Mouse (Mus musculus) cerebellum, postnatal 14 days (tissue): Measurements from ENCODE around the gene Pdlim7.
A peak's percentile ranks its signal among the peaks of the same experiment; 100 is the strongest.

Source experiments
- DNase-seq, 2 experiments: peaks; one replicate each; pipeline ENCODE4 v3.0.0; 2021; ENCODE audit warnings: mixed read lengths in 2 of 2

Pdlim7 gene

GRCm38 (mm10) chr13:55463399-55464026 is 50.0 kb downstream of the Pdlim7 start:
- DNase-seq = no peak

GRCm38 (mm10) chr13:55462965-55463364 is 50.5 kb downstream of the Pdlim7 start:
- no peak for DNase-seq

- DNase-seq = peak in 1 of 2 experiments; percentile 59
Measured at GRCm38 (mm10) chr13:55451785-55452549, 61.5 kb downstream of the Pdlim7 start.

- DNase-seq = peak in 1 of 2 experiments; percentile 22
Measured at GRCm38 (mm10) chr13:55451296-55451695, 62.2 kb downstream of the Pdlim7 start.

- peak; percentile 63 to 67 for DNase-seq
Measured at GRCm38 (mm10) chr13:55450511-55450980, 62.9 kb downstream of the Pdlim7 start.

GRCm38 (mm10) chr13:55449679-55450441 is 63.6 kb downstream of the Pdlim7 start:
- no peak for DNase-seq

GRCm38 (mm10) chr13:55449205-55449604 is 64.3 kb downstream of the Pdlim7 start:
- DNase-seq = no peak

GRCm38 (mm10) chr13:55448131-55448530 is 65.3 kb downstream of the Pdlim7 start:
- DNase-seq = no peak

GRCm38 (mm10) chr13:55447543-55447943 is 65.9 kb downstream of the Pdlim7 start:
- no peak for DNase-seq

GRCm38 (mm10) chr13:55446483-55447105 is 66.9 kb downstream of the Pdlim7 start:
- DNase-seq = no peak
